Mouse (Mus musculus) liver, embryonic 14.5 days (tissue): Measurements from ENCODE around the gene Faap100.

Experiments used
- CTCF ChIP-seq: IDR thresholded peaks from 2 replicates; pipeline ENCODE4 v1.5.1; 2016; ENCODE audit warnings: antibody characterized with exemption, low read depth, control low read depth
- EP300 ChIP-seq: IDR thresholded peaks from 2 replicates; pipeline ENCODE4 v1.6.1; 2016; ENCODE audit warnings: antibody characterized with exemption, low read depth

DNA sequence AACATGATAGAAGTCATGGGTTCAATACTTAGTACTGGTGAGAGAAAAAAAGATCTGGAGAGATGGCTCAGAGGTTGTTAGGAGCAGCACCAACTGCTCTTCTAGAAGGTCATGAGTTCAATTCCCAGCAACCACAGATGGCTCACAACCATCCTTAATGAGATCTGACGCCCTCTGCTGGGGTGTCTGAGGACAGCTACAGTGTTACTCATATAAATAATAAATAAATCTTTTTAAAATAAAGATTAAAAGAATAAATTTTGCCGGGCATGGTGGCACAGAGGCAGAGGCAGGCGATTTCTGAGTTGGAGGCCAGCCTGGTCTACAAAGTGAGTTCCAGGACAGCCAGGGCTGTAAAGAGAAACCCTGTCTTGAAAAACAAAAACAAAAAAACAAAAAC, 39.8 kb downstream of the Faap100 start:
- TF ChIP-seq EP300 (no peak), CTCF (no peak; the same call in 1 of the 2 replicates)
